Mouse (Mus musculus): Measurements from ENCODE around the gene Vps35l.

GRCm38 (mm10) chr7:118710776-118711175 lies 29.2 kb upstream of the Vps35l start:
- TF ChIP-seq POLR2A (IDR thresholded peaks at IDR 0.05; ENCODE audit: borderline replicate concordance, control insufficient read depth, low read depth, low read length): no peak
- TF ChIP-seq CTCF (IDR thresholded peaks at IDR 0.05; ENCODE audit: control insufficient read depth, insufficient read depth, low read length): no peak
